Mouse (Mus musculus): ENCODE measurements around the gene Itga7. TPM values are rescaled to one million over a fixed set of nuclear protein-coding genes. Genes with fewer than 3 reads are reported as not detected.
A peak's percentile ranks its signal among the peaks of the same experiment; 100 is the strongest.

Gene Itga7
- polyA plus RNA-seq, 1 experiment: 16.9 TPM

DNA sequence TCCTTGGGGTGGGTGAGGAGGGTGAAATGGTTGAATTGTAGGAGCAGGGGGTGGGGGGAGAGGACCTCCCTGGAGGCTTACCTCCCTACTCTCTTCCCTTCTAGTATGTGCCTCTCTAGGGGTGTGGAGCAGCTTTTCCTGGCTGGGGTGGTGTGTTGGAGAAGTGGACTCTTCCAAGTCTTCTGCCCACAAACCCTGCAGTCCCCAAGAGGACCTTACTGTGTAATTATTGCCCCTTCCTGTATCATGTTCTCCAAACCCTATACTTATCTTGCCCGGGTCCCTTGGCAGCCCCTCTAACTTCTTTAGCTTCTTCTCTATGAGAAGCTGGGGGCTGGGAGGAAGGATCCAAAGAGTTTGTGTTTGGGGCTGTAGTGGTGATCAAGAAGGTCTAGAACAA is 36.8 kb upstream of the Itga7 start:
- TF ChIP-seq POLR2A (IDR thresholded peaks at IDR 0.05; ENCODE audit: low read depth, low read length): no peak
- no peak for TF ChIP-seq CTCF (IDR thresholded peaks at IDR 0.05; ENCODE audit: borderline replicate concordance, insufficient read depth, low read length)
- H3K4me3 ChIP-seq (ENCODE audit: insufficient read depth, low read length): no peak overlapping the region
- 0 out of 2 replicates have a peak, but pooled peaks cover 2% of the 10 kb centered on the region for H3K4me1 ChIP-seq (ENCODE audit: control insufficient read depth, insufficient read depth, low read length)
- H3K27ac ChIP-seq (ENCODE audit: insufficient read depth, low read length): no peak overlapping the region

GRCm38 (mm10) chr10:128897501-128897900 is 36.1 kb upstream of the Itga7 start:
- 0 out of 2 replicates have a peak, but pooled peaks cover 2% of the 10 kb centered on the region for H3K4me1 ChIP-seq (ENCODE audit: control insufficient read depth, insufficient read depth, low read length)
- H3K27ac ChIP-seq (ENCODE audit: insufficient read depth, low read length): no peak overlapping the region
- no peak overlapping the region for H3K4me3 ChIP-seq (ENCODE audit: insufficient read depth, low read length)
- TF ChIP-seq POLR2A (IDR thresholded peaks at IDR 0.05; ENCODE audit: low read depth, low read length) (no peak), CTCF (IDR thresholded peaks at IDR 0.05; ENCODE audit: borderline replicate concordance, insufficient read depth, low read length) (no peak)

DNA sequence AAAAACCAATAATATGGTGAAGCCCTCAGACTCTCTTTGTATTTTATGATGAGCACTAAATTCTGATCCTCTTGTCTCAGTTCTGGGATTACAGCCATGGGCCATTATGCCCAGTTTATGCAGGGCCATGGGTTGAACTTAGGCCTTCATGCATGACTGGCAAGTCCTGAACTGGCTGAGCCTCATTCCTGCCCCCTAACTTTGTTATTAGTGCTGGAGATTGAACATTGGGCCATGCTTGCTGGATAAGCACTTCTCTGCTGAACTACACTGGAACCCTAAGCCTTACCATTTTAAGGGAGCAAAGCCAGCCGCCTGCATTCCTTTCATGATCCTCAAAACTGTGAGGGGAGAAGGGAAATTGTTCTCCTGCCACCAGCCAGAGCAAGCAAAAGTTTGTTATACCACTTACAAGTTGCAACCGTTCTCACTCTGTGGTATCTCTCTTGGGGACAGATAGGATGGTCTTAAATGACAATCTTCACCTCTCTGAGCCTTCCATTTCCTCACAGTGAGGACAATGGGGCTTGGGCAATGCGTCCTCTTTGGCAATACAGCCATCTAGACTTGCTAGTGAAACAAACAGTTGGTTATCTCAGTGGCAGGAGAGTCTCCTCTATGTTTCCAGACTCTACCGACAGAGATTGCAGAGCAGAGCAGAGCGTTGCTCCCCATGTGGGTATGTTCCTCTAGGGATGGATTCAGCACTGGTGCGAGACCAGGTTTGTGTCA is 33.7 kb upstream of the Itga7 start:
- Histone ChIP-seq H3K4me1 (ENCODE audit: control insufficient read depth, insufficient read depth, low read length) (0 out of 2 replicates have a peak, but pooled peaks cover 2% of the 10 kb centered on the region), H3K27ac (ENCODE audit: insufficient read depth, low read length) (no peak overlapping the region), H3K4me3 (ENCODE audit: insufficient read depth, low read length) (no peak overlapping the region)
- no peak for TF ChIP-seq CTCF (IDR thresholded peaks at IDR 0.05; ENCODE audit: borderline replicate concordance, insufficient read depth, low read length)
- no peak for TF ChIP-seq POLR2A (IDR thresholded peaks at IDR 0.05; ENCODE audit: low read depth, low read length)

- H3K4me3 ChIP-seq (ENCODE audit: insufficient read depth, low read length): no peak within 1 kb of the TSS
- no peak for TF ChIP-seq CTCF (IDR thresholded peaks at IDR 0.05; ENCODE audit: borderline replicate concordance, insufficient read depth, low read length)
- TF ChIP-seq POLR2A (IDR thresholded peaks at IDR 0.05; ENCODE audit: low read depth, low read length): no peak
- H3K4me1 ChIP-seq (ENCODE audit: control insufficient read depth, insufficient read depth, low read length): no peaks in the 10 kb centered on the region
- H3K27ac ChIP-seq (ENCODE audit: insufficient read depth, low read length): no peak within 1 kb of the TSS
Observed at GRCm38 (mm10) chr10:128900698-128901097, 32.9 kb upstream of the Itga7 start, which contains the start of gene Cd63. Cd63 (plus strand) TSS chr10:128900989.

- no peak overlapping the region for H3K27ac ChIP-seq (ENCODE audit: insufficient read depth, low read length)
- no peak overlapping the region for H3K4me3 ChIP-seq (ENCODE audit: insufficient read depth, low read length)
- H3K4me1 ChIP-seq (ENCODE audit: control insufficient read depth, insufficient read depth, low read length): no peaks in the 10 kb centered on the region
- TF ChIP-seq POLR2A (IDR thresholded peaks at IDR 0.05; ENCODE audit: low read depth, low read length): no peak
- no peak for TF ChIP-seq CTCF (IDR thresholded peaks at IDR 0.05; ENCODE audit: borderline replicate concordance, insufficient read depth, low read length)
Observed at GRCm38 (mm10) chr10:128901409-128901808, 32.2 kb upstream of the Itga7 start.

GRCm38 (mm10) chr10:128902409-128902988 is 31.1 kb upstream of the Itga7 start:
- Histone ChIP-seq H3K4me1 (ENCODE audit: control insufficient read depth, insufficient read depth, low read length) (no peaks in the 10 kb centered on the region), H3K27ac (ENCODE audit: insufficient read depth, low read length) (no peak overlapping the region), H3K4me3 (ENCODE audit: insufficient read depth, low read length) (no peak overlapping the region)
- TF ChIP-seq POLR2A (IDR thresholded peaks at IDR 0.05; ENCODE audit: low read depth, low read length) (no peak), CTCF (IDR thresholded peaks at IDR 0.05; ENCODE audit: borderline replicate concordance, insufficient read depth, low read length) (no peak)

DNA sequence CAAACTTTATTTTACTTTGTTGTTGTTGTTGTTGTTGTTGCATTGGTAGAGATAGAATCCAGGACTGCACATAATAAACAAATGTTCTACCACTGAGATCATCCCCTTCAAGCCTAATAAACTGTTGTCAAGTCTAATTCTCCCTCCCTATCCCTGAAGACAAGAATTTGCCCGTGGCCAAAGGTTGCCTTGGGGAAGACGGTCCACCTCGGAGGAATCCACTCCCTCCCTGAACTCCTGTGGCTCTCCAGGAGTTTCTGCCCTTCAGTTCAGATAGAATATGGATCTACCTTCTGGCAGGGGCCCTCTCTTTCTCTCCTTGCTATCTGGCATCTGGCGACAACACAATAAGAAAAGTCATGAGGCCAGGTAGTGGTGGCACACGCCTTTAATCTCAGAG is 28.8 kb upstream of the Itga7 start:
- 0 out of 2 replicates have a peak, but pooled peaks cover 6% of the 10 kb centered on the region for H3K4me1 ChIP-seq (ENCODE audit: control insufficient read depth, insufficient read depth, low read length)
- no peak overlapping the region for H3K4me3 ChIP-seq (ENCODE audit: insufficient read depth, low read length)
- TF ChIP-seq CTCF (IDR thresholded peaks at IDR 0.05; ENCODE audit: borderline replicate concordance, insufficient read depth, low read length) (no peak), POLR2A (IDR thresholded peaks at IDR 0.05; ENCODE audit: low read depth, low read length) (no peak)
- no peak overlapping the region for H3K27ac ChIP-seq (ENCODE audit: insufficient read depth, low read length)

DNA sequence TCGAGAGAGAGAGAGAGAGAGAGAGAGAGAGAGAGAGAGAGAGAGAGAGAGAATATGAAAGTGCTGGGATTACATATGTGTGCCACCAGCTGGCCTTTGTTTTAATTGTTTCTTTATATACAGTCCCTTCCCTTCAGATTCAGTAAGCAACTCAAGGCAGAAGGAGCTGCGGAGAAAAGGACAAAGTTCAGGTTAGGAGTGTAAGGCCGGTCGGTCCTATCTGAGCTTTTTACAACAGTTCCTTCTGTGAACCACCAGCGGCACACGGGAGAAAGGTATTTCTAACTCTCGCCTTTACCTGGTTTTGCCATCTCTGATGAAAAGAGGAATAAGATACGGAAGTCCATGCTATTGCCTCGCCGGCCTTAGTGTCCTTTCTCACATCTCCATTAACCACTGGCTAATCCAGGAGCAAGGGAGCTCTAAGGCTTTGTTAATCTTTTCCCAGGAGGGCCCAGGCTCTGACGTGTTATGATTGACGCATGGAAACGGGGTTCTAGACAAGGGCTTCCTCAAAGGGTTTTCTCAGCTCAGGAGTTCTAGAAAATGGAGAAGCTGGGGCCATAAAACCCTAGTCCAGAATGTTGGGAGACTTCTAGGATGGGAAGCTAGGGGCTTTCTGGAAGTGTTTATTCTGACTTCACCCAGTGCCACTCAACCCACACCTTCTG is 24.7 kb upstream of the Itga7 start:
- Histone ChIP-seq H3K27ac (ENCODE audit: insufficient read depth, low read length) (peak overlapping the region; percentile 80), H3K4me3 (ENCODE audit: insufficient read depth, low read length) (peak overlapping the region; percentile 6; the same call in 1 of the 2 replicates), H3K4me1 (ENCODE audit: control insufficient read depth, insufficient read depth, low read length) (0 out of 2 replicates have a peak, but pooled peaks cover 6% of the 10 kb centered on the region)
- TF ChIP-seq POLR2A (IDR thresholded peaks at IDR 0.05; ENCODE audit: low read depth, low read length): no peak
- TF ChIP-seq CTCF (IDR thresholded peaks at IDR 0.05; ENCODE audit: borderline replicate concordance, insufficient read depth, low read length): no peak

- Histone ChIP-seq H3K4me3 (ENCODE audit: insufficient read depth, low read length) (peak overlapping the region; percentile 94), H3K27ac (ENCODE audit: insufficient read depth, low read length) (peak overlapping the region; percentile 97), H3K4me1 (ENCODE audit: control insufficient read depth, insufficient read depth, low read length) (peaks cover 11% of the 10 kb centered on the region; the same call in 1 of the 2 replicates)
- TF ChIP-seq POLR2A (IDR thresholded peaks at IDR 0.05; ENCODE audit: low read depth, low read length): peak; percentile 69
- no peak for TF ChIP-seq CTCF (IDR thresholded peaks at IDR 0.05; ENCODE audit: borderline replicate concordance, insufficient read depth, low read length)
Observed at GRCm38 (mm10) chr10:128909567-128910028, 24.0 kb upstream of the Itga7 start.
